Mouse (Mus musculus) testis, postnatal 10 days (tissue): Measurements from ENCODE around the gene Cfap221.

Source experiments
- DNase-seq: peaks from one replicate; pipeline ENCODE4 v3.0.0; 2021; ENCODE audit warnings: low spot score

The Cfap221 gene

DNA sequence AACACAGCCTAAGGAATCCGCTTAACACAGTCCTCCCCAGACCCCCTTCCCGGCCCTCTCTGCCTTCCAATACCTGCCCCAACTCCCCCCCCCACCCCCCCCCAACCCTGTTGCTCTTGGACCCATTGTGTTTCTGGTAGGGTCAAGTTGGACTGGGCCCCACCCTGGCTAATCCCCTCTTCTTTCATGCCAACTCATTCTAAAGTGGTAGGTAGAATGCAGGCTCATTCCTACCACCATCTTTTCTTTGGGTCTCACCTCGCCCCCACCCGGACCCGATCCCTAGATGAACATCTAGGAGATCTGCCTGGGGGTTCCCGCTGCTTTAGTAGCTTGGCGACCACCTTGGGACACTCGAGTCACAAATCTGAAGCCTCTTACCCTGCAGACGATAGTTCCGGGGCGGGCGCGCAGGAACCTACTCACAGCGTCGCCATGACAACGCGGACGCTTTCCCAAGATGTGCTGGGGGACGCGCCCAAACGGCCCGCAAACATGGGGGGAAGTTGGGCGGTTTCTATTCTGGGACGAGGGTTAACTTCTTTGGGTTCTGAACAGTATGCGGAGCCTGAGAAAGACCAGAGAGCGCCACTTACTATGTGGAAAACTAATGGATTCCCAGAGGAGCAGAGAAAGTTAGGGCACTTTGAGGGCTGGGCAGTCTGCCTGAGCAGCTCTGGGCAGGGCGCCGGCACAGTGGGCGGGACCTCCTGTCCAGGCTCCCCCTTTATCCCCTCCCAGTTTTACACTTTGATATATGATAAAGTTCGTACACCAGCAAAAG is at the start of gene Cfap221:
Gene Cfap221 (minus strand): TSS at position 437 of the 784 bp plus-strand sequence.
- DNase-seq: peak; percentile 84

DNA sequence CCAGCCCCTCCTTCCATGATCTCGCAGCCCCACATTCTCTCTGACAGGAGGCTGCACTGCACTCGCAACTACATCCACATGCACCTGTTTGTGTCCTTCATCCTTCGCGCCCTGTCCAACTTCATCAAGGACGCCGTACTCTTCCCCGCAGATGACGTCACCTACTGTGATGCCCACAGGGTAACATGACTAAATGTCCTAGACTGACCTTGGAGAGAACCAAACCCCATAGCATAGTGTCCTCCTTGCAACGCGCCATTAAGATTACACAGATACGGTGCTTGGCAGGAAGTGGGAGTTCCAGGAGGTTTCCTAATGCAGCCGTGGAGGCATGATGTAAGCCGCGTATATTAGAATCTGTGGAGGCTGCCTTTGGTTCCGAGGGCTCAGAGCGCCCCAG is 47.5 kb upstream of the Cfap221 start:
- no peak for DNase-seq

DNA sequence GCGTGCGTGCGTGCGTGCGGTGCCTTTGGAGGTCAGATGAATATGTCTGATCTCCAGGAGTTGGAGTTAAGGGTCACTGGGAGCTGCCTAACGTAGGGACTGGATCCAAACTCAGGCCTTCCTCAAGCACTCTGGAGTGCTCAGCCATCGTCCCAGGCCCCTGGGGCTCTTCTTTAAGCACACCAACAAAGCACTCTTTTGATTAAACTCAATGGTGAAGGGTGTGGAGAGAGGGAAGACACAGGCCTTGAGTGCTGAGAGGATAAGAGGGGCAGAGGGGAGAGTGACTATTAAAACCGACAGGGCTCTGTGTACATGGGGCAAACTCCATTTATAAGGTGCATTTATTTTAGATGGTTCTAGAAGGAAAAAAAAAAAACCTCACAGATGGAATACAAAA is 45.4 kb upstream of the Cfap221 start:
- no peak for DNase-seq

DNA sequence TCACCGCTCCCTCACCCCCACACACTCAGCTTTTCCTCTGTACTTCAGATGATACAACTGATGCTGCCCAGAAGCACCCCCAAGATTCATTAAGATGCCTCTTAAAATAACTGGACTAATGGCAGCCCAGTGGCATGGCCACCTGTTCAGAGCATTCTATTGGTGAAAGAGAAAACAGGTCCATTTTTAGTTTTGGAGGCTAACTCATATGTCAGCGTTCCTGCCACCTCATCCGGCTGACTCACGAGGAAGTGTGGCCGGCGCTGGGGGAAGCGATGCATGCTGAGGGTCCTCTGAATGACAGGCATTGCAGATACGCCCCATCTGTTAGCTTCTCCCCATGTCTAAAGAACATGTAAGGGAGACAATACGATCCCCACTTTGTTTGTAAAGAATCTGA is 41.6 kb upstream of the Cfap221 start:
- DNase-seq: no peak

DNA sequence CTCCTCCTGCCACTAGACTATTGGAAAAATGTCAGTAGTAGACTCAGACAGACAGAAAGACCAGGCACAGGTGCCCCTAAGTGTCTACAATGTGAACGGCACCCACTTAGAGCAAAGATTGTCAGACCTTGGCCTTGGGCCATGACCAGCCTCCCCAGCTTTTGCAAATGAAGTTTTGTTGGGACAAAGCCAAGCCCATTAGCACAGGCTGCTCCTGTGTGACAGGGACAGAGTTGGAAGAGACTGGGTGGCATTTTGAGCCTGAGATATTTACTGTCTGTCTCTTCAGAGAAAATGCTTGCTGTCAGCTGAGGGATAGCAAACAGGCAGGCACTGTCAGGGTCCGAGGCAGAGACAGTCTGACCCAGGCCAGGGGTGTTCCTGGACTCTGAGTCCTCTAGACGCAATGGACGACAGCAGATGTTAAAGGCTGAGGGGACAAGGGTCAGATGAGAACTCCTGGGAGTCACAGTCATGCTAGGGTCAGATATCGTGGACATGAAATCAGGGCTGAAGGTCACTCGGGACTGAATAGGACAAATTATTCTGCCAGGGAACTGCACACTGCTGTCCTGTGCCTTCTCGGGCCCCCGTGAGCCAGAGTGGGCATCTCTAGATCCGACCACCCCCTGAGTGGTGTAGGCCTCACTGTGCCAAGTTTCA is 40.1 kb upstream of the Cfap221 start:
- peak; percentile 62 for DNase-seq

DNA sequence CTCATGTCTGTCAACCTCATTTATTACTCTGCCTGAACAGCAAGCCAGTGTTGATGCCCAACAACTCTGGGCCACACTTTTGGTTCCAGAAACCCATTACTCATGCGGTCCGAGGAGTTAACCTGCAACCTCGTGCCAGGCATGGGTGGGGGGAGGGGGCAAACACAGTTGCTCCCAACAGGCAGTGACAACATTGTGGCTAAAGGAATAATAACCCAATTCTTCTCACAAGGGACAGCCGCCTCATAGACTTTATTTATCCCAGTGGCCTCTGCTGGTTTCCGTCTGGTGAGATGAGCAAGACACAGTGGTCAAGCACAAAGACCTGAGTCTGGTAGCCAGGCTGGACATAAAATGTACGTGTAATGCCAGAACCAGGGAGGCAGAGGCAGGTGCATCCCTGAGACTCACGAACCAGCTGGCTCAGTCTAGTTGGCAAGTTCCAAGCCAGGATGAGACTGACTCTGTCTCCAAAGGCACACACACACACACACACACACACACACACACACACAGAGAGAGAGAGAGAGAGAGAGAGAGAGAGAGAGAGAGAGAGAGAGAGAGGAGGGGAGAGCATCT is 38.5 kb upstream of the Cfap221 start:
- no peak for DNase-seq

DNA sequence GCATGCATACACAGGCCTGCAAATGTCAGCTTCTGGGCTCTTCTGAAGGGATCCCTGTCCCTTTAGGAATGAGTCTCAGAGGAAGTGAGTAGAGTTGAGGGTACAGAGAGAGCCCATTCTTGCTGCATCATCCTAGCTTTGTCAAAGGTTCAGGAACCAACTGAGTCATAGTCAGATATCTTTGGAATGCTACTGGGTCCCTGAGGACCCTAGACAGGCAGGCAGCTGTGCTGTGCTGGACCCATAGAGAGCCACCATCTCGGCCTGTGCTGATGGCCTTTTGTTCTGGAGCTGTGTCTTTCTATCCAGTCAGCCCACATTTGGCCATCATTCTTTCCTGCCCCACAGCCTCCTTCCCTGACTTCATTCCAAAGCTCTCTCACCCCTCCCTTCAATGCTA is 37.8 kb upstream of the Cfap221 start:
- no peak for DNase-seq

DNA sequence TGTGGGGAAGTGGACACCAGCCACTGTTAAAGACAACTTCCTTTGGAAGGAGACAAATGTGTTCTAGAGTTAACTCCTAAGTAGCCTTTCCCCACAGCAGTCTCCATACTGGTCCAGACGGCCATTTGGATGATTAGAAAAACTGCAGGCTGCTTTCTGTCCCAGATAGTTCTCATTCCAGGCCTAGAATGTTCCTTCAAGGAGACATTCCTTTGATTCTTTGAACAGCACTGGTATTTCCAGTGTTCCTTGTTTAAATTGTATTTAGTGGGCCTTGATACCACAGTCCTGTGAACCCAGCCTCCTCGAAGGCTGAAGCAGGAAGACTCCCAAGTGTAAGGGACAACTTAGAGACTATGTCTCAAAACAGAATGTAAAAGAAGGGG is 36.4 kb upstream of the Cfap221 start:
- no peak for DNase-seq

DNA sequence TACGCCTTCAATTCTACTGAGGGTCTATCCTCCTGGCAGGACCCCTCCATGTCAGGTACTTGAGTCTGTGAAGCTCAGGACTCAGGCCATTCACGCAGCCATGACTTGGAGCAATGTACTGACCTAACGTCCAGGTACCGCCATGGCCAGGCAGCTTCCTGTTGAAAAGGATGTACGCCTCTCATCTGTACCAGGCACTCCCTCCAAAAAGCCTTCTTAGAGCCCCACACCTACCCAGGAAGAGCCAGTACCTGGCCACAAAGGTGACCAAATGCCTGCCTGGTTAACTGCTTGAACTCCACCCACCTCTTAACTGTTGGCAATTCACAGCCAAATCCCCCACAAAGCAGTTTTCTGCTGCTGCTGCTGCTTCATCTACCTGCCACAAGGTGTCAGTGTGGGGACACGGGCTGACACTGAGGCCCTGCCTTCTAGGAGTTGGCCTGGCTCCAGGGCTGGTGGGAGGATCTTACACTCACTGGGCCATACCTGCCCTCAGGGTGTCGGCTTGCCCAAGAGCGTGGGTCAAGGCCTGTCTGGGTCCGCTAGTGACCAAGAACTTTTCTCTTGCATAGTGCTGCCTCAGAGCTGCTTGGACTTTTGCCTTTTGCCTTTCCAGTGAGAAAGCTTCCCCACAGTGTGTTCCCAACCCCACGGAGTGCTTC is 35.9 kb upstream of the Cfap221 start:
- DNase-seq: peak; percentile 92

DNA sequence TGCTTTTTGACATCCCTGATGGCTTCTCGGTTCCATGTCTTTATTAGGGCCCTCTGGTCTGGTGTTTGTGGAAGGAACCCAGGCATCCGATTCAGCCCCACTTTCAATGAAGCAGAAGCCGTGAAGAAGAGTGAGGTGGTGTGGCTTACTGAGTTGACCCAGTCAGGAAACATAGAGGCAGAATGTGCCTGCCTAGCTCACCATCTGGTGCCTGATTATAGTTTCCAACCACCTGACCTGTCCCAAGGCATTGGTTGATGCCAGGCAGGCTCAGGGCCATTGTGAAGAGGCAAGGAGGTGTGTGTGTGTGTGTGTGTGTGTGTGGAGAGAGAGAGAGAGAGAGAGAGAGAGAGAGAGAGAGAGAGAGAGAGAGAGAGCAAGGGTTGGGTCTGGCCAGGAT is 33.4 kb upstream of the Cfap221 start:
- DNase-seq: no peak

DNA sequence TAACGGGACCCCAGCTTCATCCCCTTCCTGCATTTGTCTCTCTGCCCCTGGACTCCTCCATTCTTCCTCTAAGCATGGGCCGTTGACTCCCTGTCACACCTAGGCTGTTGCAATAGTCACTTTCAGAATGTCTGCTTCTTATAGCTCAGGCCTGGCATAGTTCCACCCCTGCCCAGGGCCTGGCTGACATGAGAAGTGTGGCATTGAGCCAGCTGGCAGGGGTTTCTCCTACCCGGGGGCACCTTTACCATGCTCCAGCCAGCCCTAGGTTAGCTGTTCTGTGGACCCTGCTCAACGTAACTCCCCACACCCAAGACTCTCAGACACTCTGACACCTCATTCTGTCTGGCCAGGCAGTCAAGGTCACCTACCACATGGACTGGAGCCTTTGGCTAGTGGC is 30.7 kb upstream of the Cfap221 start:
- DNase-seq: peak; percentile 51

DNA sequence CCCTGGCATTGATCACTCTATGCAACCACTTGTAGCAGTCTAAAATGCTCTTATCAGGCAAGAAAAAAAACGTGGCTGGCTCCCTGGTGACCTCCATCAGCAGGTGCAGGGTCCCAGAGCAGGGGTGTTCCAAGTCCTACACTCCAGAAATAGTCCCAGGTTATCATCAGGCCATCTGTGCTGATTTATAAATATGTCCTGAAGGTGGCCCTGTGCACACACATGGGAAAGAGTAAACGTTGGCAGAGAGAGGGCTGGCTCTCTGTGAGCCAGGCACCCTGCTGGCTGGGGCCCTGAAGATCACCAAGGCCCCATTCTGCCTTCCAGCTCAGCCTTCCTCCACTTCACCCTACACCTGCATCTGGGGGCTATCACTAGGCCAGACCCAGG is 28.0 kb upstream of the Cfap221 start:
- DNase-seq: no peak

DNA sequence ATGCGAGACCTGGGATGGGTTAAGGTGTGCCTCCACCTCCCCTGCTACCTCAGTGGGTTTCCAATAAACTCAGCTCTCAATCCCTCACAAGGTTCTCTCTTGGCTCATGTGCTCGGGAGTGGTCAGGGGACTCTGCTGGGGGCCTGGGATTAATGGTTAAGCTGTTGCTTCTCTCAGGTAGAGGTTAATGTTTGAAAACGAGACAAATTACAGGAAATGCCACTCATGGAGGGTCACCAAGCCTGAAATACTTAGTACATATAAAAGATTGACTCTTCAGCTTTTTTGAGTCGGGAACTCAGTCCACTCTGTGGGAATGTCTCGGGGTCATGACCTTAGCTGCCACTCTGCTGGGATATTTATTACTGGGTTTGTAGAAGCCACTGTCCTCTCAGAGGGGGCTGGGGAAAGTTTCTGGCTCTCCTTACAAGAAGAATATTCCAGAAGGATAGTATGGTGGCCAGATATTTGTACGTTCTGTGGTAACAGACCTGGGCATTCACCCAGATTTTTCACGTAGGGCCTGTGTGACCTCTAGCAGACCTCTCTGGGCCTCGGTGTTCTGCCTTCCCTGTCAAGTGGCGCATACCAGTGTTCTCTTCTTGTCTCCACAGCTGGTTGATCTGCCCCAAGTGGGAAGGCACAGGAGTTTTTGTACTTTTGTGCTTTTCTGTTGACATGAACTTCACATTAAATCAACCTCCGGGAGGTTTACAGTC is 27.5 kb upstream of the Cfap221 start:
- DNase-seq: no peak

DNA sequence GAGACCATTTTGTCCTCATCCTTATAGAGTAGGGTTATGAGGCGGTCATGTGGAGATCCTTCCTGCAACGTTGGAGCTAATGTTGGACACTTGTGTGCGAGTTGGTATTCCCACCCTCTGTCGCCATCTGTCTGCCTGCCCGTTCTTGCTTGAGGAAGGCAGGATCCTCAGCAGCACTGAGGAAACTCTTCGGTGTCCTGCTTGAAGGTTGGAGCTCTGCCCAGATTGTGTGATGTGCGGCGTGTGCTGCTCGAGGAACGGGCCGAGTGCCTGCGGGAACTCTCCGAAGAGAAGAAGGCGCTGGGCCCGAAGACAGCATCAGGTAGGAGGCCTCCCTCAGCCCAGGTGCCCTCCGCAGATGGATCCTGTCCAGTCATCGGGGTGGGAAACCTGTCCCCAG is 24.9 kb upstream of the Cfap221 start:
- no peak for DNase-seq

DNA sequence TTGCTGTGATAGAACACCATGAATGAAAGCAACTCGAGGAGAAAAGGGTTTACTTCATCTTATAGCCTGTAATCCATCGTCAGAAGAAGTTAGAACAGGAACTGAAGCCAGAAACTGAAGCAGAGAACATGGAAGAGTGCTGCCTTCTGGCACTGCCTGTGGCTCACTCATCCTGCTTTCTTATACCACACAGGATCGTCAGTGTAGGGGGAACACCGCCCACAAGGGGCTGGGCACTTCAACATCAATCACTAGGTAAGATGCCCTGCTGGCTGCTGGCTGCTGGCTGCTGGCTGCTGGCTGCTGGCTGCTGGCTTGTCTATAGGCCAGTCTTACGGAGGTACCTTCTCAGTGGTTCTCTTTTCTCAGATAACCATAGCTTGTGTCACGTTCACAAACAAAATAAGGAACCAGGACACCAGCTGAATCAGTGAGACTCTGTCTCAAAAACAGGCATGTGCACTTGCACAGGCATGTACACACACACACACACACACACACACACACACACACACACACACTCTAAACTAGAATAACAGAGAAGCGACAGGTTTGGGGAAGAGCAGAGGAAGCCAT is 23.4 kb upstream of the Cfap221 start:
- DNase-seq: no peak

DNA sequence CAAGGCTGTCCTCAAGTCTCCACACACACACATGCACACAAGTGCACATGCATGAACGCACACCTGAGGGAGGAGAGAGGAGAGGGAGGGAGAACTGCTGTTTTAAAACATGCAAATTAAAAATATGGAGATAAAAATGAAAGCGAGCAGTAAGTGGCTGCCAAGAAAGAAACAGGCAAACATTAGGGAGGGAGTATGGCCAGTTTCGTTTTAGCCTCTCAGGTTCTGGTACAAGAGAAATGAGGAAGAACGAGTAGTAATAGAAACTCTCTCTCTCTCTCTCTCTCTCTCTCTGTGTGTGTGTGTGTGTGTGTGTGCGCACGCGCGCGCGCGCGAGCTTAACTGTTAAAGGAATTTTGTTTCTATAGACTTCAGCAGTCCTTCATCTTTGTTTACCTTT is 22.4 kb upstream of the Cfap221 start:
- no peak for DNase-seq

DNA sequence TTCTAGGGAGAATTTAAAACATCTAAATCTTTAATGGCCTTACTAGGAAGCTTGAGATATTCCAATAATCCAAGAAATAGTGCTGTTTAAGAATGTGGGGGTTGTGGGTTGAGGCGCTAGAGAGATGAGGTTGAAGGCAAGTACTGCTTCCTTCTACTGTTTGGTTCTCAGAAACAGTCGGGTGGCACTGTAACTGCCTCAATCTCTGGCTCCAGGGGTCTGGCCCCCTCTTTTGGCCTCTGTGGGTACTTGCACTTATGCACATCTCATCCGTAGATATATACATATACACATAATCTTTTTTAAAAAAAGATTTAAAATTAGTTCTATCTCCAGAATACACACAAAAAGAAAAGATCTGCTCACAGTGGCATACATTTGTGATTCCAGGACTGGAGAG is 21.9 kb upstream of the Cfap221 start:
- DNase-seq: no peak

DNA sequence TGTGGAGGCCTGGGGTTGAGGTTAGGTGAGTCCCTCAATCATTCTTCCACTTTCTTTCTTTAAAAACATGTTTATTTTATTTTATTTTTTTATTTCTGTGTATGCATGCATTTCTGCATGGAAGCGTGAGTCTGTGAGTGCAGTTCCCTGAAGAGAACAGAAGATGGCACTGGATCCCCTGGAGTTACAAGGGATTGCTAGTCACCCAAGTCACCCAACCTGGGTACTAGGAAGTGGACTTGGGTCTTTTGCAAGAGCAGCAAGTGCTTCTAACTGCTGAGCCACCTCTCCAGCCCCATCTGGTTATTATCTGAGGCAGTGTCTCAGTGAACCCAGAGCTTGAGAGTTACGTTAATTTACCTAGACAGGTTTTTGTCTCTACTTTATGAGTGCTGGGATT is 19.2 kb upstream of the Cfap221 start:
- no peak for DNase-seq

DNA sequence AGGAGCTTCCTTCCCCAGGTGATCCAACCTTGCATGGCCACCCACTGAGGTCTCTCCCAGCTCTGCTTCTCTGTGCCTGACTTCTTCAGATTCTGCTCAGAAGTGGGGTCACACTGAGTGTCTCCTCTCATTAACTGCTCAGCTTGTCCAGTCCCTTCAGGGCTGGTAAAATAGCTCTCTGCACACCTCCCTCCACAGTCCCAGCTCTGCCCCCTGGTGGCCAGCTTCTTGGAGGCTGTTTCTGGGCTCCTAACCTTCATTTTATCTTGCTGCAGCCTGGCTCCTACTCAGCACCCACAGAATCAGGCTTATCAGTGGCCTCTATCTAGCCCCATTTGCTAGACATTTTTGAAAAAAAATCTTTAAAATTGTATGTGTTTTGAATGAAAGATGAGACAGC is 16.1 kb upstream of the Cfap221 start:
- peak; percentile 89 for DNase-seq

DNA sequence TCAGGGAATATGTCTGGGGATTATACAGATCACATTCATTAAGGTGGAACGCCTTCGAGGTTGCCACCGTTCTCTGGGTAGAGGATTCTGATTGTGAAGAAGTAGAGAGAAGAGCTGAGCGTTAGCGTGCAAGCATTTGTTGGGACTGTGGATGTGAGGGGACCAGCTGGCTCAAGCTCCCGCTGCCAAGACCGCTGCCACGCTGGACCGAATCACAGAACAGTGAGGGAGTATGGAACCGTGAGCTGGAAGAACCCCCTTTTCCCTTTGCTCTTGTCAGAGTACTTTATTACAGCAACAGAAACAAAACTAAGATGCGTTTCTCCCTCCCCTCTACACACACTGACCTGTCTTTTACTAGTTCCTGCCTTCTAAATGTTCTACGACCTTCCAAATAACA is 15.6 kb upstream of the Cfap221 start:
- DNase-seq: no peak

DNA sequence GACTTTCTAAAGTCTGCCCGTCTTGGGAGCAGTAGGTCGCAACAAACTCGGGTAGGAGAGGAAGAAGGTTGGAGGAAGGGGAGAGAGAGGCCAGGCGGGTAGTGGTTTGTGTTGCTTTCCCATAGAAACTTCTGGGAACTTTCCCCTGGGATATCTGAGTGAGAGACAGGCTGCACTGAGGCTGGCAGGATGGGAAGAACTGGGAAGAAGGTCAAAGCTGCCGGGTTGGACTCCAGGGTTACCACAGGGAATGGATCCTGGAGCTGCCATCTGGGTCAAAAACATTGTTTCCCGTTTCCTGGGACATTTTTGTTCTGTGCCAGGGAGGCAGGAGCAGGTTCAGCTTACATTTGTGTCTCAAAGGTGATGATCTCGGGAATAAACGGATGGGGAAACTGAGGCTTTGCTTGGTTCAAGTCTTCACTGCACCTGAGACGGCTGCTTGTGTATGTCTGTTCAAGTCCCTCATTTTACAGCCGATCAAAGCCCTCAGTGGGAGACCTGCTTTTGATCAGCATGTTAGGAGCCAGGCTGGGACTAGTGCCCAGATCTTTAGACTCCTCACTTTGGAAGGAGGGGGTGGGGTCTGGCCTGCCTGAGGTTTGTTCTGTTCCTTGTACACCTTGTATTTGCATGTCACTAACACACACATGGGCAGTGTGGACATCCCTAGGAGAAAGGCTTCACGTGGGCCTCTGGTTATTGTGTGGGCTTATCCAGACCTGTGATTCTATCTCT is 11.0 kb upstream of the Cfap221 start:
- no peak for DNase-seq
